Mouse (Mus musculus) MEL-GATA-1-ER (cell line): Measurements from ENCODE around the gene Ptprn2.

ENCODE experiments used
- DNase-seq: peaks from one replicate; pipeline ENCODE4 v3.0.0-alpha.2; 2012; ENCODE audit warnings: low read depth; ENCODE audit errors: extremely low read depth

Ptprn2 gene

DNA sequence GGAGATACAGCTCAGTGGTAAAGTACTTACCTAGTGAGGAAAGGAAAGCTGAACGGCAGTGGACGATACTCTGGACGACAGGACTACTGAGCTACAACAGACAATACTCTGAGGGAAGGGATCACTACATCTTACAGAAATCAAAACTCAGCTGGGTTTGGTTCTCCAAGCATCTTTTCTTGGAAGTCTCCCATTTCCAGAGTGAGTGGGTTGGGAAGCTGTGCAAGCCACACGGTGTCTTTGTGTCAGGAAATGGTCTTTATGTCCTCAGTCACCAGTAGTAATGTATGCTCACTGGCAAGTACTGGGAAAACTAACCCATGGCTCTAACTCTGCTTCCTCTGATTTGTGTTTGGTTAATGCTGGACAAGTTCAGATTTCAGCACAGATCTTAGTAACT is 724.9 kb downstream of the Ptprn2 start:
- no peak for DNase-seq

DNA sequence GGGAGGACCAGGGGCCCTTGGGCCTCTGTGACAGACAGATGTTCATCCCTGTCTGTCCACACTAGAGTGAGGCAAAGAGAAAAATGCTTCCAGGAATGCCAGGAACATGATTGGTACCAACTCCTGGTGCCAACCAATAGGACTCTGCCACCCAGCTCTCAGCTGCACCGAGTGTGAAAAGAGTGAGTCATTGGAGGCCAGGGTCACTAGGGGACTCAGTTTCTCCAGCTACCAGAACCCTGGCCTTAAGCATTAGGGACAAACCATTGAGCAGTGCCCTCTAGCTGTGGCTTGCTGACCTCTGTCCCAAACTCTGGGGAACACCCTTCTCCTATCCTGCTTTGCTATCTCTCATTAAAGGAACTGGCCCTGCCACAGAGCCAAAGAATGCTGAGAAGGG is 728.0 kb downstream of the Ptprn2 start:
- no peak for DNase-seq

DNA sequence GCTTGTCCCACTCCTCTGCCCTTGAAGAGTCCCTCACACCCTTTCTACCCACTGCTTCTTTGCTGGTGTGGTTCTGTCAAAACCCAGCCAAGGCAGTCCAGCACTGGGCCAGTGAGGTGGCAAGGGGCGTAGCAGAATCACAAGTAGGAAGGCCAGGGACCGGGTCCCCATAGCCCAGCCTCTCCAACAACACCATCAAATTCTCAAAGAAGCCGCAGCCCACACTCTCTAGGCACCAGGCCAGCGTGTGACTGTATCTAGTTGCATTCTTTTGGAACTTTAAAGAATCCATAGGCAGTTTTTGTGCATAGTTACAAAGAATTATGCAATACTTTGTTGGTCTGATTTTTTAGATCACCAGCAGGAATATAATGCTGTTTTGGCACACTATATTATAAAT is 728.8 kb downstream of the Ptprn2 start:
- no peak for DNase-seq

DNA sequence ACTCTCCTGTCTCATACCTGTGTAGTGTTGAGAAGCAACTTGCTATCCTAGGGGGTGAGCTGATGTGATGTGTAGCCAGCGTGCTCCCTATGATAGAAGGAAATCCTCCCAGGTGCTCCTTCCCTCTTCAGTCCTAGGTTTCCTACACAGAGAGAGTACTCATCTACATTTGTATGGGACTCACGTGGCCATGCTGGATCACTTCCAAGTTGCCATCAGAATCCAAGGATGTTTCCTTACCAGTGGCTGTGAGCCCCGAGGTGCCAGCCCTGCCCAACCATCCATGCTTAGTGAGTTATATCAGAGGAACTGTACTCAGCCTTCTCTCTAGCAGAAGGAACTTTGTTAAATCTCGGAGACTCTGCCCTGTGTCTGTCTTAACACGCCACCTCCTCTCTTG is 729.4 kb downstream of the Ptprn2 start:
- DNase-seq: no peak

GRCm38 (mm10) chr12:117221909-117222308 is 736.4 kb downstream of the Ptprn2 start:
- no peak for DNase-seq

DNA sequence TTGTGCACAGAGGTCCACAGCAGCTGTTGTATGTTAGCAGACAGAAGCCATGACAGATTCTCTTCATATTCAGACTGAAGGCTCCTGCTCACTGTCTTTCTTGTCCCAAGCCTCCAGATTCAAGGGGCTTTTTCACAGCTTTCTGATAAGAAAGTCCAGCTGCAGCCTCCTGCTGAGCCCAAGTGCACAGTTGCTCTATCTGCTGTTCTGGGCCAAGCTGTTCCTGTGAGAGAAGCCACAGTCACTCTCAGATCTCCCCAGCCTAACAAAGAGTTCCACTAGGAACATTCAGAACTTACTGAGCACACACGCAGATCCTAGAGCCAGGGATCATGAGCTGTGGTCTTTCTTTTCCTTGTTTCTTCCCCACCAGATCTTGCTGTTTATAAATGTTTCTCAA is 738.5 kb downstream of the Ptprn2 start:
- no peak for DNase-seq

DNA sequence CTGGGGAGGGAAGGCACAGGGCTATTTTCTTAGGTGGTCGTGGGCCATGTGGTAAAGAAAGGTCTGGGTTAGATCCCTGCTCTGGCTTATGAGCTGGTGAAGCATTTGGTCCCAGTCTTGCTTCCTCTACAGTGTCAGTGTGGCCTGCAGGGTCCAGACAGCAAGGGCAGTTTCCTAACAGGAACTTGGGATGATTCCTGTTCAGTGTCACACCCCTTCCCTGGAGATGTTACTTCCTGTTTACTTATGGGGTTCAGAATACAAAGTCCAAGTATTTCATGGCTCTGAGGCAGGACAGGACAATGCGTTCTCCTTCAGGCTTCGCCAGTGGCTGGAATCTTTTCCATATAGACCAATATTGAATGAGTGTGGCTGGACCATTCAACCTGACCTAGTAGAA is 741.7 kb downstream of the Ptprn2 start:
- DNase-seq: no peak

DNA sequence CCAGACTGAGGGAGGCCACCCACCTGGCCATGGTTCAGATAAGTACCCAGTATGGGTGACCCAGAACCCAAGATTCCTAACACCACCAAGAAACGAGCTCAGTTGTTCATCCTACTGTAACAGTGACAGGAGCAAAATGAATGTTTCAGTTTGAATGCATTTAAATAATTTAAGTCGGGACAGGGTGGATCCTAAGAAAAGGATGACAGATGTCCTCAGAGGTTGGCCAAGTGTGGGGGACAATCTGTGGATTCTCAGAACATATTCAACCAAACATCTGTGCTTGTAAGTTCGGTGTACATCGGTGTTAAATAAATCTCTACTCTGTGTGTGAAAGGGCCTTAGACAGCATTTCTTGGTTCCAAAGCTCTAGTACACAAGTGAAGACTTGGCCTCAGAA is 743.9 kb downstream of the Ptprn2 start:
- DNase-seq: no peak

DNA sequence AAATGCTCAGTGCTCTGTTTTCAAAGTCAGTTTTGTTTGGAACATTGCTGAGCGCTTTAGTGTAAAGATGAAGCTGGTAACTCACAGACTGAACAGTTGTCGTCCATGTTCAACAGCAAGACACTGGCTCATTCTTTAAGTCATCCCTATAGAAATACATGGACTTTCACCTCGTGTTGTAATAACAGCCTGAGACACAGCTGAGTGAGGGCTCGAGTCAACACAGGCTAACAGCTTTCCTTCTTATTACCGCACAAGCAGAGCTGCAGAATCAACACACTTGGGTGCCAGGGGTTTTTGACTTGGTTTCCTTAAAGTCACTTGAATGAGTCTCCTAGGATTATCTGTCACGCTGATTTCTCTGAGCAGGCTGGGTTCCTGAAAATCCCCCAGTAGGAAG is 744.8 kb downstream of the Ptprn2 start:
- no peak for DNase-seq

- DNase-seq: no peak
These were observed 746.3 kb downstream of the Ptprn2 start for GRCm38 (mm10) chr12:117231850-117232249.

DNA sequence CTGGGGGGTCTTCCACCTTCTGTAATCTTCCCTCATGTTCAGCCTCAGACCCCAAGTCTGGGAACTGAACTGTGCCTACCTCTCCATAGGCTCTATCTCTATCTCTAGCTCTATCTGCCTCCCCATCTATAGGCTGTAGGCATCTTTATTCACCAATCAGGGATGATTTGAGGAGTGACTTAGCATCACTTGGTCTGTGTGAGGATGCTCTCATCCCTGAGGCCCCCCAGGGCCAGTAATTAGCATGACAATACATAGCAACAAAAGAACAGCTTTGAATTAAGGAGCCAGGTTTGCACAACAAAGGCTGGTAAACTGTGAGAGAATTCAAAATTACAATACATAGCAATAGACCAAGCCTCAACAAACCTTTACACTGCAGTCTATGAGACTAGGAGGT is 749.6 kb downstream of the Ptprn2 start:
- no peak for DNase-seq

GRCm38 (mm10) chr12:117236020-117236734 is 750.7 kb downstream of the Ptprn2 start:
- DNase-seq: no peak

- no peak for DNase-seq
These were observed 751.5 kb downstream of the Ptprn2 start for GRCm38 (mm10) chr12:117236981-117237380.

- DNase-seq: no peak
These were observed 754.6 kb downstream of the Ptprn2 start for GRCm38 (mm10) chr12:117239927-117240715.

GRCm38 (mm10) chr12:117242181-117242580 is 756.7 kb downstream of the Ptprn2 start:
- no peak for DNase-seq

- no peak for DNase-seq
These were observed 760.5 kb downstream of the Ptprn2 start for GRCm38 (mm10) chr12:117245885-117246478.

DNA sequence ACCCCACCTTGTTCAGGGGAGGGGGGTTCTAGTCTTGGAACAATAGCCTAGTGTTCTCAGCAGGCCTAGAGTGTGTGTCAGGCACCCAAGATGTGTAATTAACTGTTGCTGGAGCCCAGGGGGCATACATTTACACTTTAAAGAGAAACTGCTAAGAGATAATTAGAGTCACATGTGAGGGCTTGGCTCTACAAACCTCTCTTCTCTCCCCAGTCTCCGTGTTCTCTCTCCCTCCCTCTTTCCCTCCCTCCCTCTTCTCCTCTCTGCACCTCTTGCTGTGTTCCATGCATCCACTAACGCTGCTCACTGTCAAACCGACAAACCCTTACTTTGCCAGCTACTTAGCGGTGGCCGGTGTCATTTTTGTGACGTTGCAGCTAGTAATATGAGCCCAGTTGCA is 764.9 kb downstream of the Ptprn2 start:
- DNase-seq: no peak

- DNase-seq: no peak
These were observed 766.3 kb downstream of the Ptprn2 start for GRCm38 (mm10) chr12:117251663-117252425.

DNA sequence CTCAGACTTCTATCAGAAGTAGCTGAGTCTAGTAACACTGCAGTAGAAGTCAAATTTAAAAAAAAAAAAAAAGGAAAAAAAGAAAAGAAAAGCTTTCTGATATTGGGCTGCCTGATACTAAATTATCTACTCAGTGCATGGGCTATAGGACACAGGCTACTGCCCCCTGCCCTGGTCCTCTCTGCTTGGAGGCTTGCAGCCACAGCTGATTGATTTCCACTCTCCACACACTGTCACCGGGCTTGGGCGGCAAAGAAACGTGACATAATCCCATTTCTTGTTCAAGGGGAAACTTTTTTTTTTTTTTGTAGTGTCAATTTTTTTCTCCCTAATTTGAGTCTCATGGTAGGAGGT is 766.9 kb downstream of the Ptprn2 start:
- no peak for DNase-seq

GRCm38 (mm10) chr12:117254356-117254755 is 768.8 kb downstream of the Ptprn2 start:
- DNase-seq: no peak

GRCm38 (mm10) chr12:117255325-117255724 is 769.8 kb downstream of the Ptprn2 start:
- no peak for DNase-seq

DNA sequence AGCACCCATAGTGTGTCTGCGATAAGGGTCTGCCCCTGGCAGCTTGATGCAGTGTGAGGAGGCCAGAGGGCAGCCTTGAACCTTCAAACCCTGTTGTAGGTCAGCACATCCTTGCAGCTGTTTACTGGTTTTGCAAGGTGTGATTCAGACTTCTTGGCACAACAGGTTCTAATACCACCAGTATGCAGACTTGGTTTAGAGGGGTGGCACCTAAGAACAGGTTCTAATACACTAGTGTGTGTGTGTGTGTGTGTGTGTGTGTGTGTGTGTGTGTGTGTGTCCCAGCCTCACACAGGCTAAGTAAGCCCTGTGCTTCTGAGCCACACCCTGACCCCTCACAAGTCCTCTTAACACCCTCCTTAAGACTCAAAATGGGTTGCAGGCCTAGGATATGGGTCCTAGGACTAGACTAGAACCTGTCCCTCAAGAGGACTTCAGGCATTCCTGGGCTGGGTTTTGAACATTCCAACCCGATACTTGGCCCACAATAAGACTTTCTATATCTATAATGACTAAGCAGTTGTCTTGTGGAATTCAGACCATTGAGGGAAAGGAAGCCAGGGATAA is 770.3 kb downstream of the Ptprn2 start:
- DNase-seq: no peak
